Mouse (Mus musculus) frontal cortex, adult (tissue): ENCODE measurements around the gene Ankrd52.

Experiments
- ATAC-seq: cut with Nextera tagmentation; 2 replicates; pipeline ENCODE4 v1.9.2; 2017; ENCODE audit warnings: mild to moderate bottlenecking, moderate library complexity, mixed read lengths; ENCODE audit not compliant: low TSS enrichment

Gene Ankrd52

GRCm38 (mm10) chr10:128438675-128439279 lies 61.9 kb downstream of the Ankrd52 start:
- ATAC-seq: peak; percentile 64; the same call in 1 of the 2 replicates

DNA sequence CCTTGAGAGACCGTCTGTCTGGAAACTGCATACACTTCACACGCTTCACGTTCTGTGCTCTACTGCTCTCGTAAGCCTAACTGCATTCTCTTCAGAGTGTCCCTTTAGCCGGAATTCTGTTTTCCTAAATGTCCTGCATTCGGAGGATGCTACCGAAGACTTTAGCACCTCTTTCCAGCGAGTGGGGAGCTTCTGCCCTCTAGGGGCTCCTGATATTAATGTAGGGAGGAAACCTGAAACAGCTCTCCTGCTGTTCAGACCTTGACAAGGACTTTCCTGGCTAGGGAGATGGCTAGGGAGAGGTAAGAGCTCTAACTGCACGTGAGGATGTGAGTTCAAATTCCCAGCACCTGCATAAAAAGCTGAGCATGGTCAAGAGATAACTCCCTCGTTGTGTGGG lies 63.5 kb downstream of the Ankrd52 start:
- peak; percentile 22; the same call in 1 of the 2 replicates for ATAC-seq

DNA sequence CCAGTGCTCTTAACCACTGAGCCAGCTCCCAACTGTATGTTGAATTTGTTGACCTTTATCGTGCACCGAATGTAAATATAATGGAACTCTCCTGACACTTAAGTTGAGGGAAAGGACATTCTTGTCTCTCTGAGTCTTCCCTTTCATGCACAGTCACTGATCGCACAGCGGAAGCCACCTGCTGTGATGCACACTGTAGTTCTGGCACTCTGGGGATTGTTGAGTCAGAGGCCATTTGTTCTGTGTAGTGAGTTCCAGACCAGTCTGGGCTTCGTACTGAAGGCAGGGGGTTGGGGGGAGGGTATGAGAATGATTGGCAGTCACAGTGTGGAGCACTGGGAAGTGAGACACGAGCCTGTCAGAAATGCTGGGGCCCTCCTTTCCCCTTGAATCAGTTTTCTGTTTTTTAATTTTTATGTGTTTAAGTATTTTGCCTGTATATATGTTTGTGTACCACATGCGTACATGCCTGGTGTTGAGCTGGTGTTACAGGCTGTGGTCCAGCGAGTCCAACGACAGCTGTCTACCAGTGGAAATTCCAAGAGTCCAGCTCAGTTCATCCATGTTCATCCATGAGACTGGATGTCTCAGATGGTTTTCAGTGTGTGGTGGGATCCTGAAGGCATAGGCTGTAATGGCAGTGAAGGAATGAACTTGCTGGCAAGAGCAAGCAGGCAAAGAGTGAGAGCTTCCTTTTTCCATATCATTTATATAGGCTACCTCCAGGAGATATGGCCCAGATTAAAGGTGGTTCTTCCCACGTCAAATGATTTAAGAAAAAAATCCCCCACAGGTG lies 64.6 kb downstream of the Ankrd52 start:
- ATAC-seq: no peak

DNA sequence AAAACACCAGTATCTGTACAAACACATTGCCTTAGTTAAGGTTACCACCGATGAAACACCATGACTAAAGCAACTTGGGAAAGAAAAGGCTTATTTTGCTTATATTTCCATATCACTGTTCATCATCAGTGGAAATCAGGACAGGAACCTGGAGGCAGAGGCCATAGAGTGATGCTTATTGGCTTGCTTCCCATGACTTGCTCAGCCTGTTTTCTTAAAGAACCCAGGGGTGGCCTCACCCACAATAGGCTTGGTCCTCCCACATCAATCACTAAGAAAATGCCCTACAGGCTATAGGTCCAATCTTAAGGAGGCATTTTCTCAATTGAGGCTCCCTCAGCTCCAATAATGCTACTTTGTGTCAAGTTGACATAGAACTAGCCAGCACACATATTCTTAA lies 65.8 kb downstream of the Ankrd52 start:
- ATAC-seq: no peak

GRCm38 (mm10) chr10:128444354-128444753 lies 67.4 kb downstream of the Ankrd52 start:
- ATAC-seq: no peak

GRCm38 (mm10) chr10:128445407-128445806 lies 68.5 kb downstream of the Ankrd52 start:
- no peak for ATAC-seq

GRCm38 (mm10) chr10:128451014-128451413 lies 74.1 kb downstream of the Ankrd52 start:
- ATAC-seq: no peak

DNA sequence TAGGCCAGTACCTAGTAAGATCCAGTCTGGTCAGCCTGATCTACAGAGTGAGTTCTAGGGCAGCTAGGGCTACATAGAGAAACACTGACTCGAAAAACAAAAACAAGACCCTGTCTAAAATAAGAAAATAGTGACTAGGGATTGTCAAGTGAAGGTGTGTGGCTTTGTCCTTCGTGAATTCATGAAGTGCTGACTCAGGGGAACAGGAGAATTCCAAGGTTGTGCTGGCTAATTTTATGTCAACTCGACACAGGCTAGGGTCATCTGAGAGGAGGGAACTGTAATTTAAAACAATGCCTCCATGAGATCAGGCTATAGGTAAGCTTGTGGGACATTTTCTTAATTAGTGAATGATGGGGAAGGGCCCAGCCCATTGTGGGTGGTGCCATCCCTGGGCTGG lies 77.6 kb downstream of the Ankrd52 start:
- ATAC-seq: no peak

GRCm38 (mm10) chr10:128455280-128455679 lies 78.4 kb downstream of the Ankrd52 start:
- 0 out of 2 replicates have a peak, but pooled peaks have one; percentile 5 for ATAC-seq

DNA sequence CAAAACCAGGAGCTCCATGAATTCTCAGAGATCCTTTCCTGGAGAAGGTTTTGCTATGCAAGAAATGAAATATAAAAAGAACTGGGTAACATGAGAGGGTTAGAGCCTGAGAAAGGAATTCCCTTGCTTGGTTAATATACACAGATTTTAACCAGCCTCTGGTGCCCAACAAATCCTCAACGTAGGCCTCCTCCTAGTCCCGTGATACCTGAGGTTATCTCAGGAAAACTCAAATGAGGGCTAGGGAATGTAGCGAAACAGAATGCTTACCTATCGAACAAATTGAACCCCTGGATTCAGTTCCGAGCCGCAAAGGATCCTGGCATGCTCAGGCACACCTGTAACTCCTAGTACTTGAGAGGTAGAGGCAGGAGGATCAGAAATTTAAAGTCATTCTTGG lies 80.8 kb downstream of the Ankrd52 start:
- ATAC-seq: no peak
